Mouse (Mus musculus) gonadal fat pad, adult 2 months (tissue): ENCODE data around the gene Cep85l. TPM values are rescaled to one million over a fixed set of nuclear protein-coding genes. Genes with fewer than 3 reads are reported as not detected.

Source experiments
- DNase-seq: peaks from one replicate; pipeline ENCODE4 v3.0.0-alpha.2; 2012; ENCODE audit warnings: low read depth
- polyA plus RNA-seq: library from polyadenylated mRNA; depleted of rRNA; stranded (reverse); fragments of >200 nt; gene quantifications from 2 replicates; pipeline ENCODE4 v1.2.3, GENCODE M21; 2012

Gene Cep85l
- polyA plus RNA-seq, 1 experiment = 5.9 TPM

DNA sequence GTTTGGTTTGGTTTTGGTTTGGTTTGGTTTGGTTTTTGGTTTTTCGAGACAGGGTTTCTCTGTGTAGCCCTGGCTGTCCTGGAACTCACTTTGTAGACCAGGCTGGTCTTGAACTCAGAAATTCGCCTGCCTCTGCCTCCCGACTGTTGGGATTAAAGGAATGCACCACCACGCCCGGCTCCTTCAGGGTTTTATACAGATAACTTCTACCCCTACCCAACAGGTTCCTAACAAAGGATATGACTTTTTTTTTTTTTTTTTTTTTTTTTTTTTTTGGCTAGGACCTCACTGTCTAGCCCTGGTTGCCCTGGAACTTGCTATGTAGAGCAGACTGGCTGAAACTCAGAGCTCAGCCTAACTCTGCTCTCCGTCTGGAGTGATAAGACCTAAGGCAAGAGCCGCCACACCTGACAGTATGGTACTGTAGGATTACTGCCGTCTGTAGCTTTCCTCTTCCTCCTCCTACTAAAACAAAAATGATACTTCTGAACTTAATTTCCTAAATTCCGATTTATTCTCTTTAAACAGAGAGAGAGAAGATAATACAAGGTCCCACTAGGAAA is 37.5 kb downstream of the Cep85l start:
- DNase-seq = no peak

DNA sequence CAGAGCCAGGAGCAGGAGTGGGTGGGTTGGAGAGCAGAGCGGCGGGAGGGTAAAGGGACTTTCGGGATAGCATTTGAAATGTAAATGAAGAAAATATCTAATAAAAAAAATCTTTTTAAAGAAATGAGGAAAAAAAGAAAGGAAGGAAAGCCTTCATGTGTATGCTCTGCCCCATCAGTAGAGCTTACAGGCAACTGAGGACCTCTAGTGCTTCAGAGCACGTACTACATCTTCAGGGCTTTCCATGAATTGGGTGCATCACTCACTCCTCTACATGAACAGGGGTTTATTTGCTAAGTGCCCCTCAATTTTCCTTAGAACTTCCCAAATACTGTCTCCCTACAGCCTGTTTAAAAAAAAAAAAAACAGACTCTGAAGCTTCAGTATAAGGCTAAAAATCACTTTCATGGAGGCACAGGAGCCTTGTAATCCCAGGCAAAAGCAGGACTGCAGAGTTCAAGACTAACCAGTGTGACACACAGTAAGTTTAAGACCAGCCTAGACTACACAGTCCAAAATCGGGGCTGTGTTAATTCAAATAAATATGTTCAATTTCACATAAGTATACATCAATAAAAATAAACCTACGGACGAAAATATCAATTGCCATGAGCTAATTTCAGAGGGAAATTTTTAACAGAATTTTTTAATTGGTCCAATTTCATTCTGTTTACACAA is 38.3 kb downstream of the Cep85l start:
- DNase-seq = no peak

DNA sequence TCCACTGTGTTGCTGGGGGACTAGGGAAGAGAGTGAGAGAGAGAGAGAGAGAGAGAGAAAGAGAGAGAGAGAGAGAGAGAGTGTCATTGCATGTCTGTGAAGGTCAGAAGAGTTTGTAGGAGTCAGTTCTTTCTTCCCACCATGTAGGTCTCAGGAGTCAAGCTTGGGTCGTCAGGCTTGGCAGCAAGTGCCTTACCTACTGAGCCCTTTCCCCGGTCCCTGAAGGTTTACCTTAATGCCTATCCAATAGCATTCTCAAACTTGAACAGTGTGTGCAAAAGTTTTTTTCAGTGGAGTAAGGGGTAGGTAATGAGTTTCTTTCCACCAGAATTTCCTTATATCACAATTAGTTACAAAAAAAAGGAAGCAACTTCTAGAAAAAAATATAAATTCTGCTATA is 40.7 kb downstream of the Cep85l start:
- no peak for DNase-seq

DNA sequence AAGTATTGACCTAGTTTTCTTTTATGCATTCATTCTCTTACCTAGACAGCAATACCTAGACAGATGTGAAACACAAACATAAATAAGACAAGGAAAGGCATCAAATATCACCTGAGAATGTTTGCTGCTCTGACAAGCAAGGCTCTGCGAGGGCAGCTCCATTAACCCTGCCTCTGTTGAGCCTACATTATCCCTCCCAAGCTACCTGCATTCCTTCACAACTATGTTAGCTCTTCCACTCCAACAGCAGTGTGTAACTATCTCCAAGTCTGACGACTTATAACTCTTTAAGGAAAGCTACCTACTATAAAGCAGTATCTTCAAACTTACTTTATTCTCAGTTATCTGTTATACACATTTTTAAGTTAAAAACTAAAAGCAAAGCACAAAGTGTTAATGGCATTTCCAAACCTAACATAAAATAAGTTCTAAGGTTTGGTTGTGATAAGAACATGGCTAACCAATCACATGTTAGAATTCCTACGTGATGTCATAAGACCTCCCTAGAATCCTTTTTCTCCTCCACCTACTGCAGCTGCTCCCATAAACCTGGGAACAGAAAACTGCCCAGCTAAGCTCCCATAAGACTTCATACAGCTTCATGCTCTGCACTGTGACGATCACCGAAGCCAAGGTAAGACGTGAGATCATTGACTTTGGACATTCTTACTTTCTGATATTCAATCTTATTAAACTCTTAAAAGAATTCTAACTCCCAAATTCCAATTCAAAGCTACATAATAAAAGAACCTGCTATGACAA is 42.4 kb downstream of the Cep85l start, which contains the start of gene Pln:
Gene Pln (plus strand): TSS at position 506 of the 762 bp plus-strand sequence.
- no peak for DNase-seq

DNA sequence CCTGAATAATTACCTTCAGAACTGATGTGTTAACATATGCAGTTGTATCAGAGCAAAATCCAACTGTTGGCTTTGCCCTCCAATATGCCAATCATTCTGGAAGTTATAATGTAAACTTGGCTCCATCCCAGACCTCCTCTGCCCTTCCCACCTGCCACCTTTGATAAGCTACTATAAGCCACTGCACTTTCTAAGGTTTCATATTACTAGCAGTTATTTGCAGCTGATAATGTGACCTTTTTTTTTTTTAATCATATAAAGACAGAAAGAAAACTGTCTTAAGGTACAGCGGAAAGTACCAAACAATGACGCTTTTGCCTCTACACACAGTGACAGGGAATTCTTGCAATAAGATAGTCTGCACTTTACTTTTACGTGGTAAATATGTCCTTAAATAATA is 43.8 kb downstream of the Cep85l start:
- DNase-seq = no peak

DNA sequence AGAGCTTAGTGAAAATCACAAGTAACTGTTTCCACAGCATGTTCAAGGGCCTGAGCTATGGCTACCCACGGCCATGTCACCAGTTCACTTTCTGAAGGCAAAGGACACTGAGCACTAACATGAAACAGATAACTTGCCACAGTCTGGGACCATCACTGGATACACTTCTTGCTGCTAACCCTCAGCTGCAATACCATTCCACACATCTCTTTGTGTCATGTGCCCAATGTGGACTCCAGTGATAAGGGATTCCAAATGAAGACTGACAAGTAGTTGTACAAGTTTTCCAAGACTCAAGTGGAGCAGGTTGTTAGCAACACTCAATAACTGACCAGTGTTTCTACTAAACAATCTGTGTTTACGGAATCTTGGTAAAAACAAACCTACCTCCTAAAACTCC is 44.5 kb downstream of the Cep85l start:
- no peak for DNase-seq

DNA sequence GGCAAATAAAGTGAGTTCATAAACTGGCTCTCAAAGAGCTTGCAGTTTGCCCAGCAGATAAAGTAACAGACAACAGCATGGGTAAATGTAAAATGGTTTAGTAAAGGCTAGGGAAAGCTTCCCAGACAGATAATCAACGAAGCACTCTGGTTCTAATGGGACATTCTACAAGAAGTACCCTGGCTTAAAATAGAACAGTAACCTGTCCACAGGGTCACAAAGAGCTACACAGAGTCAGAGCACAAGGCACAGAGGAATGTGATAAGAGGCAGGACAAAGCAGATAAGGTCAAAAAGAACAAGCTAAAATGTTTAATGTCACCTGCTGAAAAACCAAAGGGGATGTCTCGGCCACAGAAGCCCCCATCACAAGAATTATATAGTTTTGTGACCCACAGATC is 47.0 kb downstream of the Cep85l start:
- no peak for DNase-seq

DNA sequence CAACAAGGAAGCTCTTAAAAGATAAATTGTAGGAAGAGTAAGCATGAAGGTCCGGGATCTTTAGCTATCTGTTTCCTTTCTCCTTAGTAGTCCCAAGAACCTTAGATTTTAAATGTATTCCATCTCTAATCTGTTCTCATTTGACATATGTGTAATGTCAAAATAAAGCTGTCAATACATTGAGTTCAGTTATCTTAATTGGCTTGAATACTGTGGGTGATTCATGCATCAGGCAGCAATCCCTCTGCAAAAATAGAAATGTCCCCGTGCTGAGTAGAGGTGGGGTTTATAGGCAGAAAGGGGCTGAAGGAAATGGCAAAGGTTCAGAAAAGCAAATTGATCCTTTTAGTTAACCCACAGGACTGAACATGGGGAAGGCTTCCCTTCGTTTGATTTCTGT is 50.5 kb downstream of the Cep85l start:
- DNase-seq = no peak

DNA sequence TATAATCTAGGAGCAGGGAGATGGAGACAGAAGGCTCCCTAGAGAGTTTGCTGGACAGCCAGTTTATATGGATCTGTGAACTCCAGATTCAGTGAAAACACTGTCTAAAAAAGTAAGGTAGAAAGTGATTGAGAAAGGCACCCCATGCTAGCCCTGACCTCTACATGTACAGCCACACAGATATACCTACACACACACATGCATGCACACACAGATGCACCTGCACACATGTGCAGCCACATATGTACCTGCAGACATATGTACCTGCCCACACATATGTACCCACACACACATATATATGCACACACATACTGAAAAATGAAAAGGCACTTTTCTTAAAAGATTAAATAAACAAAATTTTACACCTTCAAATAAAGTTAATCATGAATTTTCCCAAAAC is 53.4 kb downstream of the Cep85l start:
- no peak for DNase-seq

DNA sequence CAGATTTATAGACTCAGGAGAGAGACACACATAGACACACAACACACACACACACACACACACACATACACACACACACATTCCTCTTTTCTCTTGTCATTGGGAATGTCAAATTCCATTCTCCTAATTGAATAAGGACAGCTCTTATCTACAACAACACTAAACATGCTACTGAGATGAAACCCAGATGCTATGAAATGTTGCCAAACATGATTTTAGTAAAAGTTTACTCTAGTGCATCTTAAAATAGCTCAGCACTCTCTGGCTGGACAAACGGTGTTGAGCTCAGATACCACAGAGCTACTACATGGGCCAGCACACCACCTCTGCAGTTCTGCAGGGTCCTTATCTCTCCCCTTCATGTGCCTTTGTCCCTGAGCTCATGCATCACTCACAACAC is 55.1 kb downstream of the Cep85l start:
- DNase-seq = no peak

DNA sequence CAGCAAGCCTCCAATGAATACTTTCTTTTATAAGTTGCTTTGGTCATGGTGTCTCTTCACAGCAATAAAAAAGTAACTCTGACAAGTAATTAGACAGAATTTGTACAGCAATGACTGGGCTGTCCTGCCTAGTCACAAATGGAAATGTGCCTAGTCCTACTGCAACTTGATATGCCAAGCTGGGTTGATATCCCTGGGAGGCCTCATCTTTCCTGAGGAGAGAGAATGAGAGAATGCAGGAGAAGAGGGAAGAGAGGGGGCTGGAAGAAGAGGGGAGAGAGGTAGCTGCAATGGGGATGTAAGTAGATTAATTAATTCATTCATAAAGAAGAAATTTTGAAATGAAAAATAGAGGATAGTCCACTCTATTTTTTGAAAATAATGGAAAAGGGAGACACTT is 56.4 kb downstream of the Cep85l start:
- DNase-seq = no peak

DNA sequence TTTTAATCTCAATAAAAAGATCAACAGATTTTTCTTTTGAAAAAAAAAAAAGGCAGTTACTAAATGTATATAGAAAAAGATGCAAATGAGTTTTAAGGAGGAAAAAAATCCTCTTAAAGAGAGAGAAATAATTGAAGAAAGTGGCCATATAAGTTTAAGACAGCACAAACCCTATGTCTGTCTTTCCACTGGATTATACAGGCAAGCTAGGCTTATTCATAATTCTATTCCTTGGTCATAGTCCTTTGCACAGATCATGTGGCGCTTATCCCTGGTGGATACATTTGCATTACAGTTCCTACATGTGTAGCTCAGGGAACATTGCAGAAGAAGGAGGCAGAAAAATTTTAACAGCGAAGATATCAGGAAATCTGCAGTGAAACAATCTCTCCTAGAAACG is 73.1 kb downstream of the Cep85l start:
- no peak for DNase-seq

DNA sequence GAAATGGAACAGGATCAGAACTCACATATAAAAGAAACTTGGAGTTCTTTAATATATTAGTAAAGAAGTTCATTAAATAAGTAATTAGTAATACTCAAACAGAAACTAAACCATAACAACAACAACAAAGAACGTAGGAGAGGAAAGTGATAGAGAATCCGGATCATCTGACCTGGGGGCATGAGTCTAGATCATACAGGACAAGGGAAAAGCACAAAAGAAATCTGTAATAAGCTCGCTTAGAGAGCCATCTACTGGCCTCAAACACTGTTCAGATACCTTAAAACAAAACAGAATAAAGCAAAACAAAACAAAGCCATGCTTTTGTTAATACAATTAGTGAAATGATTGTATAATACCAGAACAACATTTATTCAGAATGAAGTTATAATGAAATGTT is 73.9 kb downstream of the Cep85l start:
- DNase-seq = no peak

DNA sequence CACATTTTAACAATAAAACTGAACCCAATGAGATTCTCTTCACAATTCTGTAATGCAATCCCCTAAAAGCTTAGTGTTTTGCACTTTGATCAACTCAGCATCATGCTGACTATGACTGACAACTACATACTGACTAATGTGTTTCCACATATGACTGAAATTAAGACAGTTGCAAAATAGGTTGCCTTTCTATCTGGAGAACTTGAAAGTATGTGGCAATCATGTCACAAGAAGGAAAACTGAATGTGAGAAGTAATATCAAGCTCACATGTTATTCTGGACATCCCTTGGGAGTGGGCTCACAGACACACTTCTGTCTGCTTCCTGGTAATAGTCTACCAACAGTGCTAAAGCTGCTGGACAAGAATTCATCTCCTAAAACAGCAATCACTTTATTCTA is 94.6 kb downstream of the Cep85l start:
- peak; percentile 13 for DNase-seq

DNA sequence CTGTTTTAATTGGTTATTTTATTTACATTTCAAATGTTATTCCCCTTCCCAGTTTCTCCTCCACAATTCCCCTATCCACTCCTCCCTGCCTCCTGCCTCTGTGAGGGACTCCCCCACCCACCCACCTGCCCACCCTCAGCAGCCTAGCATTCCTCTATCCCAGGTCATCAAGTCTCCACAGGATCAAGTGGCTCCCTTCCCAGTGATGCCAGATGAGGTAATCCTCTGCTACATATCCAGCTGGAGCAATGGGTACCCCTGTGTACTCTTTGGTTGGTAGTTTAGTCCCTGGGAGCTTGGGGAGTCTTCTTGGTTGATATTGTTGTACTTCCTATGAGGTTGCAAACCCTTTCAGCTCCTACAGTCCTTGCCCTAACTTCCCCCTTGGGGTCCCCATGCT is 107.5 kb downstream of the Cep85l start:
- no peak for DNase-seq

DNA sequence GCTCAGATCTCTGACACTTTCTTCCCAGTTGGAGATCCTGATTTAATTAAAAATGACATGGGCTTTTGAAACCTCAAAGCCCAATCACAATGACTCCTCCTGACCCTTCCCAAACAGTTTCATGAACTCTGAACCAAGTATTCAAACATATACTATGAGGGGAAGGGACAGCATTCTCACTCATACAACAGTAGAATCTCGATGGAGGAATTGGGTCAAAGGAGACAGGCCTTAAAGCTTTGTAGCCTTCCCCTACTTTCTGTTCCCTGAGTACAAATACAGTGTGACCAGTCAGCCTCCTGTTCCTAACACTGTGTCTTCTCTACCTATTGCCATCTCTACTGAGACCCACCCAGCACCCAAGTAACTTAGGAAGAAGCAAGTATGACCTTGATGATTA is 117.7 kb downstream of the Cep85l start:
- no peak for DNase-seq

DNA sequence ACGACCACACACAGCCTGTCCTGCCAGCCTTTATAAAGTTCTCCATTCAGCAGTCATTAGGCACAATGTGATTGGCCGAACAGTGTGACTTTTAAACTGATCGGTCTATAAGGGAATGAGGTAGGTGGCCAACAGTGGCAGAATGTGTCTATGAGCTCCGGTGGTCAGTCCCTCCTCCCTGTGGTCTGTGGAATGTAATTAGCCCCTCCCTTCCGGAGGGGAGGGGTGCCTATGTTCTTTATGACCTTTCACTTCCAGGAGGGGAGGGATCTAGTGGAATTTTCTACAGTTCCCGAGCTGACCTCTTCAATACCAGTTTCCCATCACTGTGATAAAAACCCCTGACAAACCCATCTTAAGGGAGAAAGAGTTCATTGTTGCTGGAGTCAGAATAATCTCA is 144.4 kb downstream of the Cep85l start:
- DNase-seq = no peak

DNA sequence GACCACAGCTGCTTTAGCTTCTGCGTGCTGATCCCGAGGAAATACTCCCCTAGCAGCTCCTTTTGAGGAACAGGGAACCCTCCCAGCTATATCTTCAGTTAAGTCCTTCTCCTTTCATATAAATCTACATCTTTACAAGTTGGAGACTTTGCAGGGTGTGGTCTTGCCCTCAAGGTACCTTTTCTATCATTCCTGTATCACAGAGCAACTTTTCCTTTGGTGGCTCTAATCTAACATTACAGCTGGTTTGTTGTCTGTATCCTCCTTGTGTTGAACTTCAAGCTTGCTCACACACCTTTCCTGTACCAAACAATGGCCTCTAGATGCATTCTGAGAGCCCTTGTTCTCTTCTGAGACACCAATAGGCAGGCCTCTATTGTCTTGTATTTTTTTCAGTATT is 145.1 kb downstream of the Cep85l start:
- no peak for DNase-seq

DNA sequence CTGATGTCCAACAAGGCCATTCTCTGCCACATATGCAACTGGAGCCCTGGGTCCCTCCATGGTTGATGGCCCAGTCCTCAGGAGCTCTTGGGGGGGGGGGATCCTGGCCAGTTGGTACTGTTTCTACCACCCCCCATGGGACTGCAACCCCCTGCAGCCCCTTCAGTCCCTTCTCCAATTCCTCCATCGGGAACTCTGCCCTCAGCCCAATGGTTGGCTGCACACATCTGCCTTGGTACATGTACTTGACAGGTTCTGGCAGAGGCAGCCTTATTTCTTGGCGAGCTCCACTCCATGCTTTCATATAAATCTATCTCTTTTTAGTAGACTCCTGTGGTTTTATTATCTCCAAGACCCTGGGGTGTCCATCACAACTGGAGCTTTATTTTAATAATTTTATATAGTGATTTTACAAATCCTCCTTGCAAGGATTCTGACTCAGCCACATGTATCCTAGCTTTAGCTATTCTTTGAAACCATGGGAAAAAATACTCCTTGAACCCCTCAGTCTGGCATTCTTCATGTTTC is 145.6 kb downstream of the Cep85l start:
- DNase-seq = no peak

DNA sequence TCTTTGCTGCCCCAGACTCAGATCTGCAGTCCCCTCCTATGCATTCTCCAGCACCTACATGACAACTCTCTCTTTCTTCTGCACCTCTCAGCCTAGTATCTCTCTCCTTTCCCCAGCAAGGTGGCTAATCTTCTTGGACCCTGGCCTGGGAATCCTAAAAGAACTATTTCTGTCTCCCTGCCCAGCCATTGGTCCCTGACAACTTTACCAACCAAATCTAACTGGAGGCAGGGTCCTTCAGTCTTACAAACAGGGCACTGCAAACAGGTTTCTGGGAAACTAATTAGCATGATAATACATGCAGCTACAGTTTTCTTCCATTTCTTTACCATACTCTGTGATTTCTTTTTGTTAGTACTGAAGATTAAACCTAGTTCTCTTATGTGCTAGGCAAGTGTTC is 148.9 kb downstream of the Cep85l start:
- no peak for DNase-seq

DNA sequence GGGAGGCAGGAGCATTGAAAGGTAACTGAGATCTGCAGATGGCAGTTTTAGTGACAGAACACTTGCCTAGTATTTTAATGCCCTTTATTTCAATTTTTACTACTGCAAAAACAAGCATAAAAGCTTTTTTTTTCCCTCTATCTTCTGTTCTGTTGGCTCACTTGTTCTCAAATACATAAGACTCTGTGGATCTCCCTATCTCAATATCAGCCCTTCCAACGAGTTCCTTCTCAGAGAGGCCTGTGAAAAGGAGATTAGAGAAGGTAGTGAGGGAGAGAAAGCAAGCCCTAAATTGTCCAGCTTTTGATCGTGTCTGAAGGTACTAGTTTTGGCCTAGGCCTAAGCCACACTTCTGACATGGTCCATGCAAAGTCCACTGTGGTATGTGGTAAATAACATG is 150.6 kb downstream of the Cep85l start:
- no peak for DNase-seq
